Mouse (Mus musculus) hindbrain, embryonic 15.5 days (tissue): ENCODE results near the gene Map2k6. TPM values are rescaled to one million over a fixed set of nuclear protein-coding genes. Genes with fewer than 3 reads are reported as not detected.

Experiments used
- ATAC-seq: fragments of 200-750 bp; cut with Nextera tagmentation; 2 replicates; pipeline ENCODE4 v1.8.0; 2017; ENCODE audit warnings: low read depth, moderate number of reproducible peaks, moderate TSS enrichment; ENCODE audit not compliant: low FRiP score
- H3K27ac ChIP-seq: fragments of 300-500 bp; sonication (generic); replicated peaks from 2 replicates; pipeline ENCODE4 v1.5.1; 2015; ENCODE audit warnings: mild to moderate bottlenecking, inconsistent platforms
- H3K27me3 ChIP-seq: fragments of 300-500 bp; sonication (generic); 2 replicates; pipeline ENCODE4 v1.6.1; 2015; ENCODE audit warnings: control low read depth, inconsistent platforms
- H3K36me3 ChIP-seq: fragments of 300-500 bp; sonication (generic); 2 replicates; pipeline ENCODE4 v1.6.1; 2015; ENCODE audit warnings: control low read depth, inconsistent platforms
- H3K4me1 ChIP-seq: fragments of 300-500 bp; sonication (generic); replicated peaks from 2 replicates; pipeline ENCODE4 v1.6.1; 2015; ENCODE audit warnings: control low read depth, inconsistent platforms
- H3K4me2 ChIP-seq: fragments of 300-500 bp; sonication (generic); 2 replicates; pipeline ENCODE4 v1.6.1; 2015; ENCODE audit warnings: moderate library complexity, mild to moderate bottlenecking, inconsistent platforms
- H3K4me3 ChIP-seq: fragments of 300-500 bp; sonication (generic); 2 replicates; pipeline ENCODE4 v1.5.1; 2015; ENCODE audit warnings: mild to moderate bottlenecking, inconsistent platforms
- H3K9ac ChIP-seq: fragments of 300-500 bp; sonication (generic); 2 replicates; pipeline ENCODE4 v1.6.1; 2015; ENCODE audit warnings: inconsistent platforms
- H3K9me3 ChIP-seq: fragments of 300-500 bp; sonication (generic); 2 replicates; pipeline ENCODE4 v1.6.1; 2016; ENCODE audit warnings: control low read depth, inconsistent platforms
- WGBS: fragments of 180-500 bp; shearing (Covaris S2); methylation state at CpG from one replicate; pipeline ENCODE4 v1.1.7; 2015; 5-methylcytosine and 5-hydroxymethylcytosine counted together
- polyA plus RNA-seq: library from polyadenylated mRNA; unstranded; fragments of >200 nt; fragmentation: Nextera tagmentation; extraction: Ambion mirVana; gene quantifications from 2 replicates; pipeline ENCODE4 v1.2.1, GENCODE M21; 2015

Map2k6 gene
- polyA plus RNA-seq, 1 experiment from 2014 or later: 26.2 TPM

DNA sequence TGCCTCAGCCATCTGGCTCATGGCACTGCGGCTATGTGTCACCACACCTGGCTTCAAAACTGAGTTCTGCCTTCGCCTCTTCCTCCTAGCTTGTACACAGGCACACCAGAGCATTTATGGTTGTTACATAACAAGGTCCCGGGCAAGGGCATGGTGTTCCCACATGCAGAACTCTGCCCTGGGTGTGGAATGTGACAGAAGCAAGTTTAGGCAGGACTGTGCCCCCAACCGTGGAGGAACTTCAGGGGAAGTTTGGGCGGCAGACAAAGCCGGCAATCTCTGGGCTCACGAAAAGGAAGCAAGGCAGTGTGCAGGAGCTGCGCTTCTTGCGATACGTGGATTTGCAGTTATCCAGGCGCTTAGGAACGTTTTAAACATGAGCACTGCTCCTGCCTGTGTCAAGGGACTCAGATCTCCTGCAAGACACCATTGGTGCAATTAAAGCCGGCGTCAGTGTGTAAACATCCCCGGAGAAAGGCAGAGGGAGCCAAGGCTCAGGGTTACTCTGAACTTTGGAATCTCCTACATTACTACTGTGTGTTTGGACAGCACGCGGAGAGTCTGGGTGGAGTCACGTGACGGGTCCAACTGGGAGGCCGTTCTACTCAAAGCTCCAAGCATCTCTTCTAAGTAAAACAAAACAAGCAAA, 19.1 kb upstream of the Map2k6 start:
- Histone ChIP-seq H3K27ac (no peak overlapping the region), H3K4me2 (peak overlapping the region; percentile 67), H3K4me3 (peak overlapping the region; percentile 33), H3K4me1 (peaks cover 10% of the 10 kb centered on the region), H3K27me3 (no peaks in the 10 kb centered on the region), H3K9ac (peak overlapping the region; percentile 24; the same call in 1 of the 2 replicates), H3K36me3 (no peaks in the 10 kb centered on the region), H3K9me3 (no peaks in the 10 kb centered on the region)
- ATAC-seq: 0 out of 2 replicates have a peak, but pooled peaks have one; percentile 56
- 14% methylated on average over 20 of the region's 20 CpGs for WGBS

DNA sequence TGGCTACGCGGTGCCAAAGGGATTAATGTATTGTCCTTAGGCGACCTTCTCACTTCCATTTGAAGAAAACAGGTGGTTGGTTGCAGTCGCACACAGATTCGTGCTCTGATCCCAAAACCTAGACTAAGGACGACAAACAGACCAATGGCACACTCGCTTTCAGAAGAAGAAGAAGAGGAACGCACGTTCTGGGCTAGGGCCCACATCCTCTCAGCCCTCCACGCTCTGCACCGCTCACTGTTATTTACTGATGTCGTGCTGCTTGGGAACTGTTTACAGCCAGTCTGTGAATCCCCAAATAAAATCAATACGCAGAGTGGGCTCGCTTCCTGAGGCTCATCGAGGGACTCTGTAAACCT, 18.6 kb upstream of the Map2k6 start:
- Histone ChIP-seq H3K4me3 (peak overlapping the region; percentile 33), H3K4me1 (peaks cover 10% of the 10 kb centered on the region), H3K4me2 (peak overlapping the region; percentile 67), H3K27ac (no peak overlapping the region), H3K36me3 (no peaks in the 10 kb centered on the region), H3K9ac (no peak overlapping the region), H3K9me3 (no peaks in the 10 kb centered on the region), H3K27me3 (no peaks in the 10 kb centered on the region)
- ATAC-seq: no peak
- WGBS: 39% methylated on average over 15 of the region's 15 CpGs

DNA sequence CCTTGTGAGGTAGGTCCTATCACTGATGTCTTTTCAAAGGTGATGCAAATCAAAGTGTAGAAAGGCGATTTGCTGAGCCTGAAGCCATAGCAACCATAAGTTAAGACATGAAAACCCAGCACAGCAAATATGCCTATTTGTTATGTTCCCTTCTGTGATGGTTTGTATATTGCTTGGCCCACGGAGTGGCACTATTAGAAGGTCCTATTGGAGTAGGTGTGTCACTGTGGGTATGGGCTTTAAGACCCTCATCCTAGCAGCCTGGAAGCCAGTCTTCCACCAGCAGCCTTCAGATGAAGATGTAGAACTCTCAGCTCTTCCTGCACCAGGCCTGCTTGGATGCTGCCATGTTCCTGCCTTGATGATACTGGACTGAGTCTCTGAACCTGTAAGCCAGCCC, 13.4 kb upstream of the Map2k6 start:
- WGBS: 82% methylated on average over 2 of the region's 2 CpGs
- H3K27ac ChIP-seq: no peak overlapping the region
- ATAC-seq: no peak
- H3K4me3 ChIP-seq: no peak overlapping the region
- no peaks in the 10 kb centered on the region for H3K9me3 ChIP-seq
- no peaks in the 10 kb centered on the region for H3K27me3 ChIP-seq
- no peaks in the 10 kb centered on the region for H3K4me1 ChIP-seq
- H3K9ac ChIP-seq: no peak overlapping the region
- H3K4me2 ChIP-seq: no peak overlapping the region
- no peaks in the 10 kb centered on the region for H3K36me3 ChIP-seq

DNA sequence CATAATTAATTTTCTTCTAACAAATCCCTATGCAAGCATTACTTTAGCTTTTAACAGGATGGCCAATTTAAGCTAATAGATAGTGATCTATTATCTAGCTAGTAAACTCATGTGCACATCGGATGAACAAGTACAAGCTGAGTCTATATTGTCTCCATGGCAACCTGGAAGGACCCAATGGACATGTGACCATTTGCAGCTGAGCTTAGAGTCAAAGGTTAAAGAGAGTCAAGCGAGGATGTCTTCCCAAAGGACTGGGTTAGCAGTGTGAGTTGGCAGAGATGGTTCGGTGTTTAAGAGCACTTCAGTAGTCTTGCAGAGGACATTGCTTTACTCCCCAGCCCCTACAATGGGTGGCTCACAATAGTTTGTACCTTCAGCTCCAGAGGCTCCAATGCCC, 6.2 kb upstream of the Map2k6 start:
- H3K27me3 ChIP-seq: 0 out of 2 replicates have a peak, but pooled peaks cover 2% of the 10 kb centered on the region
- 33% methylated on average over 3 of the region's 3 CpGs for WGBS
- no peaks in the 10 kb centered on the region for H3K36me3 ChIP-seq
- no peak overlapping the region for H3K9ac ChIP-seq
- H3K4me1 ChIP-seq: peaks cover 17% of the 10 kb centered on the region
- H3K4me3 ChIP-seq: no peak overlapping the region
- H3K27ac ChIP-seq: no peak overlapping the region
- no peak for ATAC-seq
- H3K4me2 ChIP-seq: no peak overlapping the region
- no peaks in the 10 kb centered on the region for H3K9me3 ChIP-seq

GRCm38 (mm10) chr11:110394788-110395452, 4.0 kb upstream of the Map2k6 start:
- H3K9me3 ChIP-seq: no peaks in the 10 kb centered on the region
- WGBS: 84% methylated on average over 5 of the region's 5 CpGs
- H3K27me3 ChIP-seq: 0 out of 2 replicates have a peak, but pooled peaks cover 2% of the 10 kb centered on the region

DNA sequence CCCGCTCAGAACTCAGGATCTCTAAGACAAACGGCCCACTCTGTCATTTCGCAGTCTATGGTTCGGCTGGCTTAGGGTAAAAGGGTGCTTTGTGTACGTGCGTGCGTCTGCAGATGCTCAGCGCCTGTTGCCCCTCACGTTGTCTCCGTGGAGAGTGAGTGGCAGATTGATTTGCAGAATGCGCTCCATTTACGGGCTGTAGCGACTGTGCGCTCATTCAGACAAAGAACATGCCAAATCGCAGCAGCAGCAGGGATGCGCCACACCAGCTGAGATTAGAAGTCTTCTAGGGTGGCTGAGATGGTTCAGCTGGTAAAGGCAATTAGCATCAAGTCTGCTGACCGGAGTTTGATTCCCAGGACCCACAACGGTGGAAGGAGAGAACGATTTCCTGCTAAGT, 2.8 kb upstream of the Map2k6 start:
- Histone ChIP-seq H3K4me3 (peak overlapping the region; percentile 29), H3K36me3 (no peaks in the 10 kb centered on the region), H3K4me1 (peaks cover 37% of the 10 kb centered on the region), H3K9ac (peak overlapping the region; percentile 28; the same call in 1 of the 2 replicates), H3K27ac (no peak overlapping the region), H3K4me2 (peak overlapping the region; percentile 54), H3K9me3 (no peaks in the 10 kb centered on the region), H3K27me3 (0 out of 2 replicates have a peak, but pooled peaks cover 2% of the 10 kb centered on the region)
- 10% methylated on average over 19 of the region's 19 CpGs for WGBS
- ATAC-seq: no peak

More at GRCm38 (mm10) chr11:110394788-110395452, 4.0 kb upstream of the Map2k6 start:
- no peak overlapping the region for H3K27ac ChIP-seq
- no peaks in the 10 kb centered on the region for H3K36me3 ChIP-seq
- no peak overlapping the region for H3K4me2 ChIP-seq
- H3K4me3 ChIP-seq: no peak overlapping the region
- H3K4me1 ChIP-seq: peaks cover 25% of the 10 kb centered on the region
- no peak overlapping the region for H3K9ac ChIP-seq
- no peak for ATAC-seq

DNA sequence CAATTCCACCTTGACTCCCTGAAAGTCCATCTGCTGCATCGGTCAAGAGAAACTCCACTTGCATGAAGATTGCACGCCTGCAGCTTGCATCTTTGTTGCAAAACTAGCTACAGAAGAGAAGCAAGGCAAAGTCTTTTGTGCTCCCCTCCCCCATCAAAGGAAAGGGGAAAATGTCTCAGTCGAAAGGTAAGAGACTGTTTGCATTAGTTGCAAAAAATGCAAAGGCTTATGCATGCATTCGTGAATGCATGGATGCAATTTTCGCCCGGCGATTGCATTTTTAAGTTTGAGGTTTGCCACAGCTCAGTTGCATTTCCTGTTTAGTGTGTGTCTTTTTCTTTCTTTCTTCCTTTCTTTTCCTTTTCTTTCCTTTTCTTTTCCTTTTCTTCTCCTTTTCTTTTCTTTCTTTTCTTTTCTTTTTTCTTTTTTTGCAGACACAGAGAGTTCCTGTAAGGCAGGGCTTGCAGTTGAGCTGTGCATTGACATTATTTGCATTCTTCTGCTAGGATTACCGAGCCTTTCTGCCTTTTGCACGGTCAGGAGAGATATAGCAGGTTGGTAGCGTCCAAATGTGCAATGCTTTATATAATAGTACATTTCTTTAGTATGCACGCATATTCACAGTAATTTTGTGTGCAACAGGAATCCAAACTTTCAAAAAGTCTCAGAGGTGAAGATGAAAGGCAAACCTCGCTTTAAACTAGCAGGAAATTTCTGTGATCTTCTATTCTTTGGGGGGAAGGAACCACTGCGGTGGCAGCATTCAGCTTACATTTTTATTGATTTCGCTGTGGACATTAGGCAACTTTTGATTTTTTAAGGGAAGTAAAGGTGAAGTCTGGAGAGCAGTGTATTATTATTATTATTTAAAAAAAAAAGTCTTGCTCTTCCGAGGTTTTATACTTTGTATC, 573 bp downstream of the Map2k6 start:
- H3K27ac ChIP-seq: peak overlapping the region; percentile 65
- no peak for ATAC-seq
- H3K36me3 ChIP-seq: no peaks in the 10 kb centered on the region
- no peaks in the 10 kb centered on the region for H3K9me3 ChIP-seq
- peaks cover 52% of the 10 kb centered on the region for H3K4me1 ChIP-seq
- H3K4me2 ChIP-seq: peak overlapping the region; percentile 61
- H3K9ac ChIP-seq: peak overlapping the region; percentile 59
- H3K27me3 ChIP-seq: 0 out of 2 replicates have a peak, but pooled peaks cover 2% of the 10 kb centered on the region
- peak overlapping the region; percentile 68 for H3K4me3 ChIP-seq
- WGBS: 9% methylated on average over 15 of the region's 15 CpGs

DNA sequence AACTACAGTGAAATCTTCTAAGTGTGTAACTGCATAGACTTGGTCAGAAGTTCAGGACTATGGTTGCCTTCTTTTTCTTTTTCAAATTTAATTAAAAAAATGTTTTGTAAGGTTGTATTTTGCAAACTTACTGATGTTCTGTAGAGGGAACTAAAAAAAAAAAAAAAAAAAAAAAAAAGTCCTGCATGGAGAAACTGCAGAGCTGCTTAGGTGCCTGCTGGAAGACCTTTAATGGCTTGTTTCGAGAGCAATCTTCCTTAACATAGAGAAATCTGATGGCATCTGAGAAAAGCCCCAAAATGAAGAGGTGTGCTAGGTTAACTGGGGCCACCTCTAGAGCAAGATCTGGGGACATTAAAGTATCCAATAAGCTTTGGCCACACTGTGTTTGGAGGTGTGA, 1.4 kb downstream of the Map2k6 start:
- Histone ChIP-seq H3K4me1 (peaks cover 52% of the 10 kb centered on the region), H3K9me3 (no peaks in the 10 kb centered on the region), H3K4me2 (peak overlapping the region; percentile 61), H3K4me3 (peak overlapping the region; percentile 68), H3K36me3 (no peaks in the 10 kb centered on the region), H3K9ac (peak overlapping the region; percentile 59; the same call in 1 of the 2 replicates), H3K27me3 (0 out of 2 replicates have a peak, but pooled peaks cover under 1% of the 10 kb centered on the region), H3K27ac (no peak overlapping the region)
- no peak for ATAC-seq
- WGBS: 59% methylated on average over 1 of the region's 1 CpGs

DNA sequence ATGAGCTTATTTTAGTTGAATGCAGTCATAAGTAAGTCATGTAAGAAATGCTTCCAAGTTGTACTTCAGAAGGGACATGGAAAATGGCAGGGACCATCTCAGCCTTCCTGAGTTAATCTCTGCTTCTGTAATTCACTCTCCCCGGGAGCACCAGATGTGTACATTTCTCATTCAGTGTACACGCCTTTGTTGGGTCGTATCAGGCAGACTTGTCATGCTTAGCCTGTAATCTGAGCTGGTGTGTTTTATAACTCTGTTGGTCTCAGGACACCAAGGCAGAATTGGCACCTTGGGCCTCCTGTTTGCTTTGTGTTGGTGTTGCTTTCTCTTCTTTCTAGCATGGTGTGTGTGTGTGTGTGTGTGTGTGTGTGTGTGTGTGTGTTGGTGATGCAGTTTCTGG, 3.7 kb downstream of the Map2k6 start:
- ATAC-seq: no peak
- Histone ChIP-seq H3K36me3 (no peaks in the 10 kb centered on the region), H3K27ac (no peak overlapping the region), H3K9ac (no peak overlapping the region), H3K4me3 (no peak overlapping the region), H3K9me3 (no peaks in the 10 kb centered on the region), H3K4me2 (no peak overlapping the region), H3K27me3 (no peaks in the 10 kb centered on the region), H3K4me1 (peaks cover 37% of the 10 kb centered on the region)
- 48% methylated on average over 3 of the region's 3 CpGs for WGBS

- Histone ChIP-seq H3K4me3 (no peak overlapping the region), H3K27ac (no peak overlapping the region), H3K9me3 (no peaks in the 10 kb centered on the region), H3K36me3 (no peaks in the 10 kb centered on the region), H3K9ac (no peak overlapping the region), H3K4me2 (no peak overlapping the region), H3K4me1 (peaks cover 36% of the 10 kb centered on the region), H3K27me3 (no peaks in the 10 kb centered on the region)
- no peak for ATAC-seq
- 93% methylated on average over 2 of the region's 2 CpGs for WGBS
These were observed 4.7 kb downstream of the Map2k6 start for GRCm38 (mm10) chr11:110403602-110404001.

DNA sequence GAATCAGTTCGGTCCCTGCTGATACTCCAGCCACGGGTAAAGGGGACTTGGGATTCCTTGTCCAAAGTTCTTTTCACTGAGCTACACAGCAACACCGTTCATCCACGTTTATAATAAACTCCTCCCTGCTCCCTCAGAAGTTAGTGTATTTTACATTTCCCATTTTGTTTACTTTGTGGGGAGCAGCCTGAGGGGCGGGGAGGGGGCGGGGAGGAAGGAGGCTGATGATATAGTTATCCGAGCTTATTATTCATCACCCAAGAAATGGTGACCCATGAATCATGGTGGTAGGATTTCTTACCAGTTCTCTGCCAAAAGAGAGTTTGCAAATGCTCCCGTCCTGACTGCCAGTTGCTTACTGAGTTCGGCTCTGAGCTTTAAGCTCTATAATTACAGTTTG, 6.7 kb downstream of the Map2k6 start:
- no peak for ATAC-seq
- no peak overlapping the region for H3K9ac ChIP-seq
- H3K4me1 ChIP-seq: peaks cover 22% of the 10 kb centered on the region
- no peak overlapping the region for H3K27ac ChIP-seq
- no peak overlapping the region for H3K4me2 ChIP-seq
- no peaks in the 10 kb centered on the region for H3K36me3 ChIP-seq
- WGBS: 79% methylated on average over 9 of the region's 9 CpGs
- H3K9me3 ChIP-seq: no peaks in the 10 kb centered on the region
- no peaks in the 10 kb centered on the region for H3K27me3 ChIP-seq
- H3K4me3 ChIP-seq: no peak overlapping the region

DNA sequence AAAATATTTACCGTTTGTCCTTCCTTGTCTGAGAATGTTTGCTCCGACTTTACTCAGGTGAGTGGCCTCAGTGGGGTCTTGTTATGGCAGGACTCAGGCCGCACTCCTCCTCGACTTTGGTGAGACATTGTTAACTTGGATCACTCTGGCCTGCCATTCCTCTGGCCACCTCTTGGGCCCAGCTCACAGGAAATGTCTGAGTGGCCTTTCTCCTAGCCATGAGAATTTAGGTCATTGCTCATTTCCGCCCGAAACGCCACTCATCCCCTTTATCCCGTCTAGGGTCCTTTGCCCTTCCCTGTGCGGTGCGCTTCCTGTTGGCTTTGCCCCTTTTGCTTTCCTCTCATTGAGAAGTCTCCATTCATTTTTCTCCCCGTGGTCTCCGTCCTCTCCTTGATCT, 10.2 kb downstream of the Map2k6 start:
- Histone ChIP-seq H3K27me3 (no peaks in the 10 kb centered on the region), H3K27ac (no peak overlapping the region), H3K9ac (no peak overlapping the region), H3K9me3 (no peaks in the 10 kb centered on the region), H3K4me1 (no peaks in the 10 kb centered on the region), H3K4me3 (no peak overlapping the region), H3K36me3 (no peaks in the 10 kb centered on the region), H3K4me2 (no peak overlapping the region)
- 91% methylated on average over 12 of the region's 12 CpGs for WGBS
- no peak for ATAC-seq
